Mouse (Mus musculus): ENCODE results near the gene Mapk9. TPM values are rescaled to one million over a fixed set of nuclear protein-coding genes. Genes with fewer than 3 reads are reported as not detected.
"Not testable (repeated sequence)": the region's sequence is repeated elsewhere in the genome, so short reads cannot be mapped to it uniquely, and the experiment has no call there.

Gene Mapk9
- 100 to 1,000 TPM; 205 to 219 TPM for total RNA-seq (2021)
- long read RNA-seq, experiment 1, full-length matches to known transcripts = 112 of 203 reads
- long read RNA-seq, experiment 1, partial matches to known transcripts = 21 of 203 reads
- long read RNA-seq, experiment 1, other reads (novel, unspliced or antisense) = 70 of 203 reads
- long read RNA-seq, experiment 2, full-length matches to known transcripts = 82 of 157 reads
- long read RNA-seq, experiment 2, partial matches to known transcripts = 15 of 157 reads
- long read RNA-seq, experiment 2, other reads (novel, unspliced or antisense) = 60 of 157 reads

- peak; percentile 98 to 99 for DNase-seq (ENCODE audit: low spot score in 2 of 2)
- intact Hi-C loops (cut with DNase I) = loop anchor here (5.0 kb wide), 1 partner anchor 119 kb away; no protein-coding TSS in a partner anchor
These were observed at the start of gene Mapk9 for GRCm38 (mm10) chr11:49846401-49847070. TSS of gene Mapk9 (plus strand) at chr11:49846751.

GRCm38 (mm10) chr11:49798931-49799330, 47.6 kb upstream of the Mapk9 start:
- intact Hi-C loops (cut with DNase I) = no loop called here
- DNase-seq (ENCODE audit: low spot score in 2 of 2) = no peak

DNA sequence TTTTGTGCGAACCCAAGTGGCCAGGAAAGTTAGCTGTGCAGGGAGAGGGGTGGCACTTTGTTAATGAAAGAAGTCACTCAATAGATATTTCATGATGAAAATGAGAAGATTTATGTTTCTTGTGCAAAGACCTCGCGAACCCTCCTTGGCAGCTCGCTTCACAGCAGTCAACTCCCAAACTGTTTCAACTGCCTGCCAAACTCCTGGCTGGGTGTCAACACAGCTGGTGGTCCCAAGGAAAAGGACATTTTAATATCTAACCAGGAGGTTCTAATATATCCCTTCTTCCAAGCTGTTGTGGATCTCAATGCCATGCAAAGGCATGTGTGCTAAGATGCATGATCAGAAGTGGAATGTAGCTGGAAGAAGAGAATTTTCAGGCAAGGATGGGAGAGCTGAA, 45.0 kb upstream of the Mapk9 start:
- intact Hi-C loops (cut with DNase I) = no loop called here

GRCm38 (mm10) chr11:49803801-49804200, 42.8 kb upstream of the Mapk9 start:
- intact Hi-C loops (cut with DNase I) = no loop called here
- DNase-seq (ENCODE audit: low spot score in 2 of 2) = no peak

More for the DNA sequence above, 45.0 kb upstream of the Mapk9 start:
- no peak for DNase-seq (ENCODE audit: low spot score in 2 of 2)

GRCm38 (mm10) chr11:49806218-49806617, 40.3 kb upstream of the Mapk9 start:
- intact Hi-C loops (cut with DNase I) = no loop called here
- DNase-seq (ENCODE audit: low spot score in 2 of 2) = no peak

DNA sequence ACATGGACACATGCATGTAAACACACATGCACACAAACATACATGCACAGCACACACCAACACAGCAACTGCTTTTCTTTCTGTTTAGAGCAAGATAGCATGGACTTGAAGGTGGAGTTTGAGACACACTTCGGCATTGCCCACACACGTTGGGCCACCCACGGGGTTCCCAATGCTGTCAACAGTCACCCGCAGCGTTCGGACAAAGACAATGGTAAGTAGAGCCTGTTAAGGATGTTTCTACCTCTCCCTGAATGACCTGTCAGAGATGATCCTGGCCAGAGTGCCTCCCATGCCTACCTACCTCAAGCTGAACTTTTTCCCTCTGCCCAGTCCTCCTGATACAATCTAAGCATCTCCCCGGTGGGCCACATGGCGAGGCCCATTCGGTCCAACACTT, 37.6 kb upstream of the Mapk9 start:
- DNase-seq (ENCODE audit: low spot score in 2 of 2) = no peak
- intact Hi-C loops (cut with DNase I) = no loop called here

DNA sequence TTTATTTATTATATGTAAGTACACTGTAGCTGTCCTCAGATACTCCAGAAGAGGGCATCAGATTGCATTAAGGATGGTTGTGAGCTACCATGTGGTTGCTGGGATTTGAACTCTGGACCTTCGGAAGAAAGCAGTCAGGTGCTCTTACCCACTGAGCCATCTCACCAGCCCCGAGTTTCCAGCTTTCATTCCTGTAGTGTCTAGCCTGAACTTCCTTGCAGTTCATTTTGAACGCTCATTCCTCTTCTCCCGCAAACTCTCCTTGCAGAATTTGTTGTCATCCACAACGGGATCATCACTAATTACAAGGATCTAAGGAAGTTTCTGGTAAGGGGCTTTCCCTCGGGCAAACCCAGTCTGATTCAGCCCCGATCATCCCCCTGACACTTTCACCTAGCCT, 35.9 kb upstream of the Mapk9 start:
- not testable (repeated sequence) for DNase-seq (ENCODE audit: low spot score in 2 of 2)

DNA sequence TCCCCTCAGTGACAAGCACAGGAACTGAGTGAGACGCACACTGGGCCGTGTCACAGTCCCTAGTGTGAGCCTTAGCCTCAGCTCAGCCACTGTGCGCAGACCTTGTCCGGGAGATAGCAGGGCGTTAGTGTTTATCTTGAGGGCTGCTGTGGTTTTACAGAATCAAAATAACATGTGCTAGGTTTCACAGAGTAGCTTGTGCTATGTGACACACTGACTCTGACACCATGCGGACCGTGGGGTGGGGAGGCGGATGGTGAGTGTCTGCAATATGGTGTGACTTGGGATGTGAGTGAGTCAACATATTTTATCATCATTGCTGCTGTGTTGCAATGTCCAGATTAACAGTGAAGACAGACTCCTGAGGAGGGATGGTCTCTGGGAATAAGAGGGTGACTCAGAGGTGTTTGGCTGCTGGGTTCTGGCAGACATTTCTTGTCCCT, 35.4 kb upstream of the Mapk9 start:
- no peak for DNase-seq (ENCODE audit: low spot score in 2 of 2)
- intact Hi-C loops (cut with DNase I) = no loop called here

More for the DNA sequence above, 35.9 kb upstream of the Mapk9 start:
- intact Hi-C loops (cut with DNase I) = not testable (repeated sequence)

GRCm38 (mm10) chr11:49811879-49812278, 34.7 kb upstream of the Mapk9 start:
- intact Hi-C loops (cut with DNase I) = no loop called here
- DNase-seq (ENCODE audit: low spot score in 2 of 2) = no peak

DNA sequence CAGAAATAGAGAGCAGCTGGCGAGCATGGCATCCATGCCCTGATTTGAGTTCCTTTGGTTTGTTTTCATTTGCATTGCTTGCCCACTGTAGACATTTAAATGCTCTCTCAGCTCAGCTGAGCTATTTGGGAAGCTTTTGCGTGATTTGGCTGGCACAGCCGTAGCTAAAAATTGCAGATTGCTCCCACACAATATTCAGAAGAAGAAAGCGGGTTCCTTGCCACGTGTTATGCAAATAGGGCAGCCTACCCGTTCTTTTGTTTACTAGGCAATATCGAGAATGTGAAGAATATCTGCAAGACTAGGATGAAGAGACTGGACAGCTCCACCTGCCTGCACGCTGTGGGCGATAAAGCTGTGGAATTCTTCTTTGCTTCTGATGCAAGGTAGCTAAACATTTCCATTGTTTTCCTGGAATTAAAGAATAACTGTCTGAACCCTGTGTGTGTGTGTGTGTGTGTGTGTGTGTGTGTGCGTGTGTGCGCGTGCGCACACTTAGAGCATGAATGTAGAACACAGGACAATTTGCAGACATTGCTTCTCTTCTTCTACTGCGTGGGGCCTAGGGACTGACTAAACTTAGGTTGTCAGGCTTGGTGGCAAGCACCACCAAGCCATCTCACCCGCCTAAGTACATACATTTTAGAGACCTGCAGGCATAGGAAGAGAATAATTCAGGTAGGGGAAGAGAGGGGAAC, 27.5 kb upstream of the Mapk9 start:
- peak; percentile 81 to 87 for DNase-seq (ENCODE audit: low spot score in 2 of 2)
- intact Hi-C loops (cut with DNase I) = no loop called here

DNA sequence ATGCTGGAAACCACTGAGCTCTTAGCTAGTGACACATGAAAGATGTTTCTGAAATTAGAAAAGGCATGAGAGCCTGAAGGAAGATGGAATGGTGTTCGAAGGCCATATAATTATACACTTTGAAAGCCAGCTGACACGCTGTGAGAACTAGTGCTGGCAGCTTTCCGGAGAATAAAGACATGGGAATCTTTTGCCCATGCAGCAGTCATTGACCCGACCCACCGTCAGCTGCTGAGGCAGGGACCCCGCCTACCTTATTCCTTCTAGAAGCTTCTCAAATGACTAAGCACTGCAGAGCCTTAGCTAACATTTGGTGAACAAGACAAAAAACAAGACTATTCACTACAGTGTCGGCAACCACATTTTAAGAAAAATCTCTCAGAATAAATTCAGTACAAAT, 26.9 kb upstream of the Mapk9 start:
- intact Hi-C loops (cut with DNase I) = no loop called here
- DNase-seq (ENCODE audit: low spot score in 2 of 2) = peak; percentile 35 to 41

DNA sequence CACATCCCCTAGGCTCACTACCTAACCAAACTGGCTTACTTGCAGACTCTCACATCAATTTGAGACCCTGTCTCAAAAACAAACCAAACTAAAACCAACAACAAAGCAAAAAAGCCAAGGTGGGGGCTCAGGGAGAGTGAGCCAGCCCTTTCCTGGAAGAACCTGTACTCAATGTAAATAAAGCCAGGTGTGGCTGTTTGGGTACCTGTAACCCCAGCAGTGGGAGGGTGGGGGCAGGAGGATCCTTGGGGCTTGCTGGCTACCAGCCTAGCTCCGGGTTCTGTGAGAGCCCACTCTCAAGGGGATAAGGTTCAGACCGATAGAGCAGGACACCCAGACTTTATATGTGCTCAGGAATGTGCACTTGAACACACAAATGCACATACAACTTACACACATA, 25.6 kb upstream of the Mapk9 start:
- DNase-seq (ENCODE audit: low spot score in 2 of 2) = no peak
- intact Hi-C loops (cut with DNase I) = no loop called here

- intact Hi-C loops (cut with DNase I) = no loop called here
- no peak for DNase-seq (ENCODE audit: low spot score in 2 of 2)
These were observed 25.0 kb upstream of the Mapk9 start for GRCm38 (mm10) chr11:49821546-49821945.

DNA sequence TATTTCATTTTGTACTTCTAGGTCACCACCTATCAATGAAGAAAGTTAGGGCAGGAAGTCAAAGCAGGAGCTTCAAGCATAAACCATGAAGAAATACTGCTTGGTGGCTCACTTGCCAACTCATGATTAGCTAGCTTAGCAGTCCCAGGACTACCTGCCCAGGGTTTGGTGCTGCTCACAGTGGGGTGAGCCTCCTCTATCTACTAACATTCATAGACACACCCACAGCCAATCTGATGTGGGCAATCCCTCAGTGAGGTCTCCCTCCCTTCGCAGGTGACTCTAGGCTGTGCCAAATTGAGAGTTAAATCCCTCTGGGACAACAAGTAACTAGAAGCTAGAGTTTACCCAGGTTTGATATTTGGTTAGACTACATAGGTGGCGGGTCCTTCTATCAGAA, 24.2 kb upstream of the Mapk9 start:
- no peak for DNase-seq (ENCODE audit: low spot score in 2 of 2)
- intact Hi-C loops (cut with DNase I) = no loop called here

DNA sequence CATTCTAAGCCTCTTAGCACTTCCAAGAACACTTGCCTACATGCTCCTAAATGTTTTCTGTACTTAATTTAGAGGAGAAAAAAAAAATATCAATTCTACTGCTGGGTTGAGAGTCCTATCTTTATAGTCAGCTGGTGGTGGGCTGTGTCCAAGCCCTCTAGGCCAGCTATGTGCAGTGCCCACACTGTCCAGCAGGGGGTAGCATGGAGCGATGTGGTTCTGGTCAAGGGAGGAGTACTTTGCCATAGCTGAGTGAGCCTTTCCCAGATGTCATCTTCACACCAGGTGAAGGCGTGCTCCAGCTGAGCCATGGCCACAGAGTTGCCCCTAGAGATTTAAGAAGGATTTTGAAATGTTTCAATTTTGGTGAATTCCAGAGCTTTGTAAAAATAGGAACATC, 21.7 kb upstream of the Mapk9 start:
- intact Hi-C loops (cut with DNase I) = no loop called here
- peak in 1 of 2 experiments; percentile 50 for DNase-seq (ENCODE audit: low spot score in 2 of 2)

DNA sequence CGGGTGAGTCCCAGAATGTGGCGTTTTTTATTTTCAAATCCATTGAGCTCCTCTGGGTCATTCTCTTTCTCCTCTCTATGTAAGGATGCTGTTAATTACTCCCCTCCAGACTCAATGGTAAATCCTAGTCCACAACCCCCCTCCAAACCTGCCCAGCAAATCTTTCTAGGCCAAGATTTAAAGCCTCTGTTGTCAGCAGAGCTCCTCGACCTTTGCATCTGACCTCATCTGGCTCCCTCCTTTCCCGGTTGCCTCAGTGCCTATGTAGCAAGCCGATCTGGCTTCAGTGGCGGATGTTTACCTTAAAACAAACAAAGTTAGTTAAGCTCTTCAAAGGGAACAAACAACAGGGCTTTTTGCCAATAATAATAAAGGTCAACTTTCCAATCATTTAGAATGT, 19.3 kb upstream of the Mapk9 start:
- DNase-seq (ENCODE audit: low spot score in 2 of 2) = no peak
- intact Hi-C loops (cut with DNase I) = no loop called here

- no peak for DNase-seq (ENCODE audit: low spot score in 2 of 2)
- intact Hi-C loops (cut with DNase I) = no loop called here
These were observed 17.3 kb upstream of the Mapk9 start for GRCm38 (mm10) chr11:49829176-49829745.

- intact Hi-C loops (cut with DNase I) = no loop called here
- DNase-seq (ENCODE audit: low spot score in 2 of 2) = peak in 1 of 2 experiments; percentile 24
These were observed 14.6 kb upstream of the Mapk9 start for GRCm38 (mm10) chr11:49831980-49832379.

- intact Hi-C loops (cut with DNase I) = no loop called here
- DNase-seq (ENCODE audit: low spot score in 2 of 2) = no peak
These were observed 13.6 kb upstream of the Mapk9 start for GRCm38 (mm10) chr11:49832962-49833361.

- no peak for DNase-seq (ENCODE audit: low spot score in 2 of 2)
- intact Hi-C loops (cut with DNase I) = no loop called here
These were observed 12.3 kb upstream of the Mapk9 start for GRCm38 (mm10) chr11:49834248-49834647.
